Mouse (Mus musculus) spleen, adult 2 months (tissue): Measurements from ENCODE around the gene Rhox12. TPM values are rescaled to one million over a fixed set of nuclear protein-coding genes. Genes with fewer than 3 reads are reported as not detected.

Experiments used
- DNase-seq, 2 experiments: peaks; one replicate each; pipeline versions ENCODE4 v3.0.0 to v3.0.0-alpha.2; 2012 to 2021; ENCODE audit warnings: low spot score in 2 of 2, low read depth in 1 of 2
- H3K27ac ChIP-seq: fragments of 200-500 bp; 2 replicates; pipeline ENCODE4 v1.5.1; 2012; ENCODE audit warnings: low read length, inconsistent platforms; ENCODE audit not compliant: insufficient read depth
- H3K27me3 ChIP-seq: fragments of 200-500 bp; 2 replicates; pipeline ENCODE4 v1.6.1; 2012; ENCODE audit warnings: mild to moderate bottlenecking, moderate library complexity, low read length, inconsistent platforms; ENCODE audit not compliant: control insufficient read depth, insufficient read depth
- H3K36me3 ChIP-seq: fragments of 200-500 bp; 2 replicates; pipeline ENCODE4 v1.6.1; 2012; ENCODE audit warnings: mild to moderate bottlenecking, low read length, inconsistent platforms; ENCODE audit not compliant: control insufficient read depth, insufficient read depth
- H3K4me1 ChIP-seq: fragments of 200-500 bp; 2 replicates; pipeline ENCODE4 v1.6.1; 2011; ENCODE audit warnings: inconsistent platforms; ENCODE audit not compliant: control insufficient read depth, insufficient read depth, insufficient read length
- H3K4me3 ChIP-seq: fragments of 200-500 bp; 2 replicates; pipeline ENCODE4 v1.5.1; 2011; ENCODE audit warnings: mild to moderate bottlenecking, inconsistent platforms; ENCODE audit not compliant: insufficient read depth, insufficient read length; ENCODE audit errors: extremely low read depth
- CTCF ChIP-seq: fragments of 200-500 bp; IDR thresholded peaks from 2 replicates; pipeline ENCODE4 v1.5.1; 2011; ENCODE audit warnings: mild to moderate bottlenecking, inconsistent platforms; ENCODE audit not compliant: insufficient read depth, insufficient read length, insufficient replicate concordance; ENCODE audit errors: extremely low read depth
- POLR2A ChIP-seq: fragments of 200-500 bp; IDR thresholded peaks from 2 replicates; pipeline ENCODE4 v1.6.1; 2011; ENCODE audit warnings: low read depth, low read length, inconsistent platforms
- WGBS: fragments of 180-500 bp; shearing (Covaris S2); methylation state at CpG from one replicate; pipeline ENCODE4 v1.1.7; 2018; 5-methylcytosine and 5-hydroxymethylcytosine counted together
- polyA plus RNA-seq: library from polyadenylated mRNA; depleted of rRNA; stranded (reverse); fragments of >200 nt; gene quantifications from 2 replicates; pipeline ENCODE4 v1.2.3, GENCODE M21; 2012; rRNA removed

Gene Rhox12
- polyA plus RNA-seq = not detected in 2 replicates

DNA sequence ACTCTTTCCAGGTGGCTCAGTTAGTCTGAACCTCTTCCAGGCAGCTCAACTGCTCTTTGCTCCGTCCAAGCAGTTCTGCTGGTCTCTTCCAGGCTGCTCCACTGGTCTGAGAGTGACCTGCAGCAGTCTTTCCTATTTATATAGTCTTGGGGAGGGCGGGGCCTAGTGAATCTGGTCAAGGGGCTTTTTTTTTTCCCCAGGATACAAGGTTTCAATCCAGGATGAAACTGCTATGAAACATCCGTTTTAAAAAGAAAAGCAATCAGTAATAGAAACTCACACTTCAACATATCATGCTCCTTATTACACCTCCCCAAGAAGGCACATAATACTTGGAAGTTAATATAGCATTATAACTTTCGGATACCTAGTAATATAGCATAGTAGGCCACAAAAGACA, at the start of gene Rhox12:
Gene Rhox12 (minus strand): TSS at position 101 of the 400 bp plus-strand sequence.
- Histone ChIP-seq H3K27me3 (no peaks in the 10 kb centered on the region), H3K36me3 (no peaks in the 10 kb centered on the region), H3K4me1 (no peaks in the 10 kb centered on the region), H3K4me3 (no peak within 1 kb of the TSS), H3K27ac (no peak within 1 kb of the TSS)
- TF ChIP-seq POLR2A (no peak), CTCF (no peak)
- 66% methylated on average over 4 of the region's 4 CpGs for WGBS
- no peak for DNase-seq

DNA sequence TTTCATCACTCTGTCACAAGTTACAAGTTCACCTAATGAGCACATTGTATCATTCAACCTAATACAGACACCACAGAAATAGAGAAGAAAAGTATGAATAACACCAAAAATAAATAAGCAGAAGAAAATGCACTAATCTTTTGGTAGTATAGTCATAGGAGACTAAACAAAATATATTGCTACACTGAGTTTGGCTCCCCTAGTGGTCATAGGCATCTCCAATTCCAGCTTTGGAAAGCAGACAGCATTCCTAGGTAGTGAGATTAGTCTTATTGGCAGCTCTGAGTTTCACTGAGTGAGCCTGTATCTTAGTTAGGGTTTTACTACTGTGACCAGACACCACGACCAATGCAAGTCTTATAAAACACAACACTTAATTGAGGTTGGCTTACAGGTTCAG, 48.4 kb upstream of the Rhox12 start:
- DNase-seq = no peak
- 51% methylated on average over 1 of the region's 1 CpGs for WGBS
- Histone ChIP-seq H3K4me1 (no peaks in the 10 kb centered on the region), H3K27me3 (no peaks in the 10 kb centered on the region), H3K4me3 (no peak overlapping the region), H3K36me3 (no peaks in the 10 kb centered on the region), H3K27ac (no peak overlapping the region)
- no peak for TF ChIP-seq POLR2A
- TF ChIP-seq CTCF = no peak

DNA sequence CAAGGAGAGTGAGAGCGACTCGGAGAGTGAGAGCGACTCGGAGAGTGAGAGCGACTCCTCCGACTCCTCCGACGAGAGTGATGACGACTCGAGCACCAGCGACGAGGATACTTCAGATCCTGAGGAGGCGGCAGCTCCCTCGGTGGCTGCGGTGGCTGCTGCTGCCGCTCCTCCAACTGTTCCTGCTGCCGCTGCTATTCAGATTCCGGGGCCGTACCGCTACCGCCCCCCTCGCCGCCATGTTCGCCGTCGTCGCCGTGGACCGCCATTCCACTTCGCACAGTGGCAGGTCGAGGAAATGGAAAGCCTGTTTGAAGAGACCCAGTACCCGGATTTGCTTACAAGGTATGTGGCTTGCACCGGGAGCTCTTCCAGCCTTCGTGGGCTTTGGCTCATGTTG, 10.8 kb upstream of the Rhox12 start:
- no peaks in the 10 kb centered on the region for H3K27me3 ChIP-seq
- H3K36me3 ChIP-seq = no peaks in the 10 kb centered on the region
- DNase-seq = no peak
- H3K4me3 ChIP-seq = no peak overlapping the region
- TF ChIP-seq POLR2A (no peak), CTCF (no peak)
- WGBS = 91% methylated on average over 32 of the region's 34 CpGs
- H3K4me1 ChIP-seq = no peaks in the 10 kb centered on the region
- no peak overlapping the region for H3K27ac ChIP-seq

DNA sequence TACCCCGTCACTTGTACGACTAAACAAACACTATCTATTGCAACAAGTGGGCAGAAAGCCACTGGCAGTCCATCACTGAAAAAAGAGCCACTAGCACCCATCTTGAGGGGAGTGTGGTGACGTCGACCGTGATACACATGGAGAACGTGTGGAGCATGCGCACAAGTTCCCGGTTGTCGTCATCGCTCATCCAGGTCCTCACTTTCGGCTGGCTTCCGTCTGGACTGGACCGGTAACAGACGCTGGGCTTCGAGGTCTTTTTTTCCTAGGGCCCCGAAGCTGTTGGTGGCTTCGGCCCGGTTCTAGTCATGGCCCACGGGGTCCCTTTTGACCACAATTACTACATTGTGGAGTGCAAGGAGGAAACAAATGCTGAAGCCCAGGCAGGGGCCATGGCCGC, 10.3 kb upstream of the Rhox12 start, which contains the start of gene Rhox13:
Gene Rhox13 (plus strand): TSS at position 238 of the 400 bp plus-strand sequence.
- no peak within 1 kb of the TSS for H3K27ac ChIP-seq
- 94% methylated on average over 20 of the region's 20 CpGs for WGBS
- H3K27me3 ChIP-seq = no peaks in the 10 kb centered on the region
- no peaks in the 10 kb centered on the region for H3K4me1 ChIP-seq
- TF ChIP-seq POLR2A (no peak), CTCF (no peak)
- no peaks in the 10 kb centered on the region for H3K36me3 ChIP-seq
- no peak for DNase-seq
- no peak within 1 kb of the TSS for H3K4me3 ChIP-seq

DNA sequence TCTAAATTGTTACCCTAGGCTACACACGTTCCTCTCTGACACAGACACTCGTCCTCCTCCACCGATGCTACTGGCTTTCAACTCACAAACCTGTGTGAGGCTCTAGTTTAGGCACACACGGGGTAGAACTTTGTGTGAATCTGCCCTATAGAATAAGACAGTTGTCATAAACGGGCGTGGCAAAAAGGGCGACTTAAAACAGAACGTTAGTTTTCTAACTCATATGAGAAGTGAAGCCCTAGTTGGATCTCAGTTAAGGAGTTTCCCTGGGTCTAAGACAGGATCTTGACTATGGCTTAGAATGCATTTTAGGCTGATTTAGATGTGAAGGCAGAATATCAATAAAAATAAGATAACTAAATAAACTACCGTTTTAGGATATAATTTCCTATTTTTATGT, 25.7 kb downstream of the Rhox12 start, which contains the start of gene Rhox11:
Gene Rhox11 (minus strand): TSS at position 101 of the 400 bp plus-strand sequence.
- WGBS = 86% methylated on average over 9 of the region's 9 CpGs
- no peaks in the 10 kb centered on the region for H3K4me1 ChIP-seq
- H3K27ac ChIP-seq = no peak within 1 kb of the TSS
- no peaks in the 10 kb centered on the region for H3K36me3 ChIP-seq
- no peak for DNase-seq
- H3K27me3 ChIP-seq = no peaks in the 10 kb centered on the region
- TF ChIP-seq CTCF = no peak
- TF ChIP-seq POLR2A = no peak
- H3K4me3 ChIP-seq = no peak within 1 kb of the TSS

DNA sequence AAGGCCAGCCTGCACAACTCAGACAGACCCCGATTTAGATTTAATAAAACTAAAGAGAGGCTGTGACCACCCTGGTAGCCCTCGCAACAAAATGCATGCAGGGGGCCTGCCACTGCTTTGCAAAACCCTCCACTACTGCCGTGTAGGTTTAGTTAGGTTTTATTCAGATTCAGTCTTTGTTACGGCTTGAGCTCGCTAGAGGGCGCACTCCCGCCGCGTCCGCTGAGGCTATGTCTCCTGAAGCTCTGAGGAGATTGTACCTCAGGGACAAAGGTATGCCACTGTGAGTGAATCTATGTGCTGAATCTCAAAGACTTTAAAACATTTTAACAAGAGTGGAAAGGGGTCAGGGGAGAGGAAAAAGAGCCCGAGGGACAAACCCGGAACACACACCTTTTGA, 26.5 kb downstream of the Rhox12 start:
- WGBS = 25% methylated on average over 12 of the region's 12 CpGs
- peak in 1 of 2 experiments; percentile 3 for DNase-seq
- no peak overlapping the region for H3K4me3 ChIP-seq
- H3K27me3 ChIP-seq = no peaks in the 10 kb centered on the region
- no peaks in the 10 kb centered on the region for H3K4me1 ChIP-seq
- no peaks in the 10 kb centered on the region for H3K36me3 ChIP-seq
- TF ChIP-seq POLR2A (no peak), CTCF (peak; percentile 30; the same call in 1 of the 2 replicates)
- H3K27ac ChIP-seq = no peak overlapping the region

DNA sequence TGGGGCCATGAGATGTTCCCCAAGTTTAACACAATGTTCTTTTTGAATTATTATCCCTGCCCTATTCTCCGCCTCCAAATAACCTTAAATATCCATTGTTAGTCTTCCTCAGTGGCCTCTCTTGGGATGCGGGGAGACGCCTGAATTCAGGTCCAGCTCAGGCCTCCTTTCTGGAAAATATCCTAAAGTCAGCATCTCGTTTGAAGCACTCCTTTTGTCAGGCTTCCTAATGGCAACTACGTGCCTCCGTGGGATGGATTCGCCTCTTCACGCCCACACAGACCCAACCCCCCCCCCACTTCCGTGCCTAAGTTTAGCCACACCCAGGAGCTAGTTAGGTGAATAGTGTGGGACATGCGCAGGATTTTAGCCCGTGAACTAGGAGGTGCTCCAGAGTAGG, 44.5 kb downstream of the Rhox12 start, which contains the start of gene Rhox10:
Gene Rhox10 (plus strand): TSS at position 301 of the 400 bp plus-strand sequence.
- Histone ChIP-seq H3K4me3 (no peak within 1 kb of the TSS), H3K36me3 (no peaks in the 10 kb centered on the region), H3K4me1 (no peaks in the 10 kb centered on the region), H3K27me3 (no peaks in the 10 kb centered on the region), H3K27ac (no peak within 1 kb of the TSS)
- TF ChIP-seq POLR2A = no peak
- no peak for TF ChIP-seq CTCF
- 92% methylated on average over 11 of the region's 11 CpGs for WGBS
- DNase-seq = no peak

DNA sequence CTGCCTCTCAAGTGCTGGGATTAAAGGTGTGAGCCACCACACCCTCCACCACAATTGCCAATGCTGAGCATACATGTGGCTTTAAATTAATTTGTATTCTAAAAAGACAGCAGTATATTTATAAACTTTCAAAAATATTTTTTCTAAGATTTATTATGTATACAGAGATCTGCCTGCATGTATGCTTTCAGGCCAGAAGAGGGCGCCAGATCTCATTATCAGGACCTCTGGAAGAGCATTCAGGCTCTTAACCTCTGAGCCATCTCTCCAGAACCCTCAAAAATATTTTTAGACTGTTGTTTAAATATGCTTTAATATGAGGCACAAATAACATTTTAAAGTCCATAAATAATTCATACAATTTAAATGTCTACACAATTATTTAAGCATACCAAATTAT, 49.2 kb downstream of the Rhox12 start:
- no peak overlapping the region for H3K4me3 ChIP-seq
- no peaks in the 10 kb centered on the region for H3K36me3 ChIP-seq
- WGBS = 4% methylated on average over 1 of the region's 1 CpGs
- no peaks in the 10 kb centered on the region for H3K4me1 ChIP-seq
- H3K27ac ChIP-seq = no peak overlapping the region
- no peaks in the 10 kb centered on the region for H3K27me3 ChIP-seq
- no peak for TF ChIP-seq CTCF
- TF ChIP-seq POLR2A = no peak
- no peak for DNase-seq

Other genes starting within 250 kb of the Rhox12 start
- gene Rhox8, start 232.0 kb downstream of the Rhox12 start, polyA plus RNA-seq = not detected in 2 replicates
- not detected in 2 replicates for gene Rhox7b, start 213.7 kb downstream of the Rhox12 start, polyA plus RNA-seq
- not detected in 2 replicates for gene Rhox9, start 209.1 kb downstream of the Rhox12 start, polyA plus RNA-seq
- not detected in 2 replicates for gene Btg1-ps1, start 92.1 kb downstream of the Rhox12 start, polyA plus RNA-seq
- 0.52 and 1.8 TPM in 2 replicates for gene Btg1-ps2, start 67.8 kb downstream of the Rhox12 start, polyA plus RNA-seq
- gene Rhox10, start 44.4 kb downstream of the Rhox12 start, polyA plus RNA-seq = not detected in 2 replicates
- gene Rhox11, start 25.8 kb downstream of the Rhox12 start, polyA plus RNA-seq = not detected in 2 replicates
- not detected in 2 replicates for gene Rhox13, start 10.3 kb upstream of the Rhox12 start, polyA plus RNA-seq
- 2.7 and 2.9 TPM in 2 replicates for gene Zbtb33, start 78.9 kb upstream of the Rhox12 start, polyA plus RNA-seq
- 1.3 TPM in 2 replicates for gene Tmem255a, start 141.5 kb upstream of the Rhox12 start, polyA plus RNA-seq
- gene Atp1b4, start 205.3 kb upstream of the Rhox12 start, polyA plus RNA-seq = not detected in 2 replicates